Mouse (Mus musculus) ES-E14 (cell line): ENCODE results near the gene Ucn3. TPM values are rescaled to one million over a fixed set of nuclear protein-coding genes. Genes with fewer than 3 reads are reported as not detected.

Experiments used
- DNase-seq: peaks from one replicate; pipeline ENCODE4 v3.0.0-alpha.2; 2013; ENCODE audit warnings: low read depth, low spot score
- H3K27ac ChIP-seq: 2 replicates; pipeline ENCODE4 v1.5.1; 2012; ENCODE audit warnings: low read depth, mild to moderate bottlenecking, low read length, moderate library complexity, mixed read lengths; ENCODE audit not compliant: poor library complexity, insufficient read depth, severe bottlenecking
- H3K36me3 ChIP-seq: 2 replicates; pipeline ENCODE4 v1.6.1; 2012; ENCODE audit warnings: mild to moderate bottlenecking, low read length, moderate library complexity, mixed read lengths; ENCODE audit not compliant: control insufficient read depth, poor library complexity, insufficient read depth, severe bottlenecking
- H3K4me1 ChIP-seq, 2 experiments: fragments of 150-350 bp in 1 of 2; sonication (generic) in 1 of 2; 2 replicates each; pipeline ENCODE4 v1.6.1; 2012; ENCODE audit warnings: low read length in 2 of 2, mild to moderate bottlenecking in 1 of 2, mixed read lengths in 1 of 2; ENCODE audit not compliant: control insufficient read depth in 2 of 2, insufficient read depth in 2 of 2, poor library complexity in 1 of 2
- H3K4me3 ChIP-seq, 2 experiments: fragments of 150-350 bp in 1 of 2; sonication (generic) in 1 of 2; 2 replicates each; pipeline ENCODE4 v1.5.1; 2012; ENCODE audit warnings: low read length in 2 of 2, low read depth in 1 of 2, mild to moderate bottlenecking in 1 of 2, mixed read lengths in 1 of 2; ENCODE audit not compliant: insufficient read depth in 1 of 2, poor library complexity in 1 of 2, severe bottlenecking in 1 of 2
- H3K9ac ChIP-seq: 2 replicates; pipeline ENCODE4 v1.6.1; 2012; ENCODE audit warnings: low read depth, mild to moderate bottlenecking, low read length, mixed read lengths; ENCODE audit not compliant: poor library complexity, insufficient read depth, severe bottlenecking
- H3K9me3 ChIP-seq: fragments of 150-350 bp; sonication (generic); 2 replicates; pipeline ENCODE4 v1.6.1; 2012; ENCODE audit warnings: low read depth, mild to moderate bottlenecking, low read length; ENCODE audit not compliant: control insufficient read depth, insufficient read depth
- CHD2 ChIP-seq: IDR thresholded peaks from 2 replicates; pipeline ENCODE4 v1.6.1; 2014; ENCODE audit warnings: mild to moderate bottlenecking, low read depth, low read length, inconsistent platforms
- HCFC1 ChIP-seq: IDR thresholded peaks from 2 replicates; pipeline ENCODE4 v1.6.1; 2012; ENCODE audit warnings: low read length, inconsistent platforms, borderline replicate concordance; ENCODE audit not compliant: insufficient read depth
- MAFK ChIP-seq: IDR thresholded peaks from 2 replicates; pipeline ENCODE4 v1.6.1; 2014; ENCODE audit warnings: mild to moderate bottlenecking, low read depth, low read length, inconsistent platforms; ENCODE audit not compliant: insufficient read depth
- ZC3H11A ChIP-seq: IDR thresholded peaks from 2 replicates; pipeline ENCODE4 v1.6.1; 2012; ENCODE audit warnings: low read depth, mild to moderate bottlenecking, inconsistent platforms, low read length, borderline replicate concordance
- ZNF384 ChIP-seq: IDR thresholded peaks from 2 replicates; pipeline ENCODE4 v1.6.1; 2012; ENCODE audit warnings: low read depth, low read length, inconsistent platforms
- in situ Hi-C, 2 experiments: fragments of 600-800 bp; cut with MboI; formaldehyde crosslinking; loops; one replicate each; pipeline ENCODE4 v1.15.1; 2025; ENCODE audit warnings: low sequenced_read_pairs in 2 of 2, inconsistent platforms in 1 of 2; ENCODE audit not compliant: unreplicated experiment in 2 of 2
- total RNA-seq: library from RNA; depleted of rRNA; stranded (reverse); fragments of 300-350 nt; gene quantifications from 2 replicates; pipeline ENCODE4 v1.2.3, GENCODE M21; 2012; rRNA removed

The Ucn3 gene
- total RNA-seq, 1 experiment = not detected

GRCm38 (mm10) chr13:3891479-3892087, 53.6 kb downstream of the Ucn3 start:
- Histone ChIP-seq H3K4me1 (peaks cover 5 to 6% of the 10 kb centered on the region in 2 experiments; a peak in 2 of 4 replicates), H3K9me3 (no peaks in the 10 kb centered on the region), H3K27ac (no peak overlapping the region), H3K4me3 (no peak overlapping the region; a peak in 1 of 4 replicates), H3K36me3 (peaks cover 18% of the 10 kb centered on the region), H3K9ac (no peak overlapping the region)
- in situ Hi-C loops = loop anchor here in 1 of 2 experiments (25.0 kb wide), 1 partner anchor 229 kb away; no protein-coding TSS in a partner anchor
- no peak for TF ChIP-seq ZNF384
- no peak for TF ChIP-seq ZC3H11A
- TF ChIP-seq MAFK = no peak
- TF ChIP-seq HCFC1 = no peak
- TF ChIP-seq CHD2 = no peak
- no peak for DNase-seq

Other genes with a start within 250 kb of the Ucn3 start
- not detected in 2 replicates for gene Calml3, start 141.0 kb downstream of the Ucn3 start, total RNA-seq
- not detected in 2 replicates for gene Calm4, start 107.6 kb downstream of the Ucn3 start, total RNA-seq
- gene Calm5, start 91.2 kb downstream of the Ucn3 start, total RNA-seq = not detected in 2 replicates
- 17.4 and 21.1 TPM in 2 replicates for gene Net1, start 27.1 kb downstream of the Ucn3 start, total RNA-seq
- gene Tubal3, start 27.1 kb downstream of the Ucn3 start, total RNA-seq = not detected in 2 replicates
- 0.40 TPM in 1 of 2 replicates, not detected in the other for gene Akr1c14, start 103.7 kb upstream of the Ucn3 start, total RNA-seq
- gene Akr1c18, start 205.3 kb upstream of the Ucn3 start, total RNA-seq = 1.1 TPM in 1 of 2 replicates, not detected in the other
- gene Akr1c13, start 245.8 kb upstream of the Ucn3 start, total RNA-seq = 0.74 and 2.2 TPM in 2 replicates